Mouse (Mus musculus) spleen, adult 2 months (tissue): ENCODE measurements around the gene Atg5.

Experiments used
- CTCF ChIP-seq: fragments of 200-500 bp; IDR thresholded peaks from 2 replicates; pipeline ENCODE4 v1.5.1; 2011; ENCODE audit warnings: mild to moderate bottlenecking, inconsistent platforms; ENCODE audit not compliant: insufficient read depth, insufficient read length, insufficient replicate concordance; ENCODE audit errors: extremely low read depth
- POLR2A ChIP-seq: fragments of 200-500 bp; IDR thresholded peaks from 2 replicates; pipeline ENCODE4 v1.6.1; 2011; ENCODE audit warnings: low read depth, low read length, inconsistent platforms

- TF ChIP-seq CTCF (no peak), POLR2A (no peak)
Measured at GRCm38 (mm10) chr10:44304330-44304717, 36.2 kb downstream of the Atg5 start.
